Mouse (Mus musculus): ENCODE data around the gene Rnasek.

DNA sequence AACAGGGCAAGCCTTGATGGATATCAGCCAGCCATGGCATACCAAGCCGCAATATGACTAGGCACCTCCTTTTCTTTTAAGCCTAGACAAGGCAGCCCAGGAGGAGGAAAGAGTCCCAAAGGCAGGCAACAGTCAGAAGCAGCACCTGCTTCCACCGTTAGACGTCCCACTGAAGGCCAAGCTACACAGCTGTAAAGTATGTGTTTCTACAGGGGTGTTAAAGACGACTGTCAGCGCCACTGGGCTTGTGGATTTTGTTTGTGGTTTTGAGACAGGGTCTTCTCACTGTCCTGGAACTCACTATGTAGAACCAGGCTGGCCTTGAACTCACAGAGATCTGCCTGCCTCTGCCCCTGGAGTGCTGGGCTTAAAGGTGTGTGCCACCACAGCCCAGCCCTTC lies 46.0 kb upstream of the Rnasek start:
- TF ChIP-seq CTCF (IDR thresholded peaks at IDR 0.05; ENCODE audit: borderline replicate concordance, extremely low read depth, insufficient read depth, insufficient read length): no peak
- no peak for TF ChIP-seq POLR2A (IDR thresholded peaks at IDR 0.05; ENCODE audit: borderline replicate concordance, extremely low read depth, insufficient read depth, insufficient read length, poor library complexity, severe bottlenecking)
